Mouse (Mus musculus) layer of hippocampus, adult 18-20 months (tissue): ENCODE data around the gene Mbd6. TPM values are rescaled to one million over a fixed set of nuclear protein-coding genes. Genes with fewer than 3 reads are reported as not detected.
A peak's percentile ranks its signal among the peaks of the same experiment; 100 is the strongest.
"Not testable (repeated sequence)": the region's sequence is repeated elsewhere in the genome, so short reads cannot be mapped to it uniquely, and the experiment has no call there.

Experiments
- DNase-seq, 2 experiments: peaks; one replicate each; pipeline ENCODE4 v3.0.0; 2022; ENCODE audit warnings: low spot score in 2 of 2
- total RNA-seq, 2 experiments: library from RNA; stranded (reverse); gene quantifications; 2 replicates each; pipeline ENCODE4 v1.2.3; 2021

Mbd6 gene
- total RNA-seq, 2 experiments from 2014 or later = 48.1 to 53.2 TPM

- not testable (repeated sequence) for DNase-seq
Measured at GRCm38 (mm10) chr10:127313516-127313915, 24.7 kb upstream of the Mbd6 start.

- no peak for DNase-seq
Measured at GRCm38 (mm10) chr10:127312858-127313257, 24.0 kb upstream of the Mbd6 start.

- DNase-seq = peak; percentile 54 to 90
Measured at GRCm38 (mm10) chr10:127312356-127312676, 23.5 kb upstream of the Mbd6 start.

- peak; percentile 94 to 98 for DNase-seq
Measured at GRCm38 (mm10) chr10:127311476-127312355, 22.9 kb upstream of the Mbd6 start, which contains the start of gene Mars. Mars (minus strand) TSS chr10:127311786.

- DNase-seq = no peak
Measured at GRCm38 (mm10) chr10:127310523-127311475, 22.0 kb upstream of the Mbd6 start.

- not testable (repeated sequence) for DNase-seq
Measured at GRCm38 (mm10) chr10:127309167-127309566, 20.3 kb upstream of the Mbd6 start.

- DNase-seq = no peak
Measured at GRCm38 (mm10) chr10:127303136-127303535, 14.3 kb upstream of the Mbd6 start.

- DNase-seq = no peak
Measured at GRCm38 (mm10) chr10:127300361-127300760, 11.5 kb upstream of the Mbd6 start.

- no peak for DNase-seq
Measured at GRCm38 (mm10) chr10:127297015-127297871, 8.4 kb upstream of the Mbd6 start.

- no peak for DNase-seq
Measured at GRCm38 (mm10) chr10:127295986-127296794, 7.4 kb upstream of the Mbd6 start.

- no peak for DNase-seq
Measured at GRCm38 (mm10) chr10:127294895-127295510, 6.2 kb upstream of the Mbd6 start.

- DNase-seq = no peak
Measured at GRCm38 (mm10) chr10:127293590-127294113, 4.8 kb upstream of the Mbd6 start.

GRCm38 (mm10) chr10:127292987-127293538 lies 4.2 kb upstream of the Mbd6 start:
- no peak for DNase-seq

- DNase-seq = no peak
Measured at GRCm38 (mm10) chr10:127291881-127292638, 3.2 kb upstream of the Mbd6 start.

- DNase-seq = peak in 1 of 2 experiments; percentile 20
Measured at GRCm38 (mm10) chr10:127290930-127291880, 2.4 kb upstream of the Mbd6 start.

GRCm38 (mm10) chr10:127290307-127290929 lies 1.6 kb upstream of the Mbd6 start:
- DNase-seq = peak; percentile 98 to 100
